Mouse (Mus musculus): ENCODE results near the gene Fam163a.
"Not testable (repeated sequence)": the region's sequence is repeated elsewhere in the genome, so short reads cannot be mapped to it uniquely, and the experiment has no call there.

Gene Fam163a

DNA sequence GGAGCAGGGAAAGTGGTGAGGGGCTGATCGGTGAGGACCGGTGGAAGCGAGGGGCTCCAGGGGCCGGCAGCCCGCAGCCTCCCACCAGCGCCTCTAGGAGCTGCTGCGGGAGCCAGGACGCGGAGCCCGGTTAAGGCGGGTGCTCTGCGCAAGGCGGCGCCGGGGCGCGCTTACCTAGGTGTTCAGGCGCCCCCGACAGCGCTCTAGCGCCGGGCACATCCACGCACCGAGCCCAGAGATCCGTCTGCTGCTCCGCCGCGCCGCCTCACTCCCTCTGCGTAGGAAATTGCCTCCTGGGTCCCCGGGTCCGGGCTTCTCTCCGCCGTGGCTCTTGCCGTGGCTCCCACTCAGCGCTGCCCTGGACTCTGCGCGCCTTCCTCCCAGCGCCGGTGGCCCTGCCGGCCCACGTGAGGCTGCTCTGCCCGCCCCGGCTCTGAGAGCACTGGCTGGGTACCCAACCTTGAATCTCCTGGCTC is at the start of gene Fam163a:
Fam163a (minus strand) TSS at position 371 of the 476 bp plus-strand sequence.
- DNase-seq, result peak; percentile 33

DNA sequence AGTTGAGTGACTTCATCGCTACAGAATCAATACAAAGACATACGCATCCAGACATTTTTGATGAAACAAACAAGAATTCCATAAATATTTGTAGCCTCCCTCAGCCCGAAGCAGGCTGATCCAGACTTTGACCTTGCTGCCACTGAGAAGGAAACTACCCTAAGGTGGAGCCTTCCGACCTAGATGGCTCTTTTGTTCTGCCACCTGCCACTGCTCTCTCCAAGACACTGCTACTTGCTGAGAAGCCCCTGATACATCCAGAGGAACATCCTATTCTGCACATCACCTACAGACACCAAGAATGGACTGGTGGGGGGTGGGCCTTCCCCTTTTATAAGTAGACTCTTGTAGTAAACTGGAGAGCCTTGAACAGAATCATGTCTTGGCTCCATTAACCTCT is 46.3 kb upstream of the Fam163a start:
- not testable (repeated sequence) for DNase-seq

GRCm38 (mm10) chr1:156247893-156248292 is 43.1 kb upstream of the Fam163a start:
- DNase-seq, result no peak

DNA sequence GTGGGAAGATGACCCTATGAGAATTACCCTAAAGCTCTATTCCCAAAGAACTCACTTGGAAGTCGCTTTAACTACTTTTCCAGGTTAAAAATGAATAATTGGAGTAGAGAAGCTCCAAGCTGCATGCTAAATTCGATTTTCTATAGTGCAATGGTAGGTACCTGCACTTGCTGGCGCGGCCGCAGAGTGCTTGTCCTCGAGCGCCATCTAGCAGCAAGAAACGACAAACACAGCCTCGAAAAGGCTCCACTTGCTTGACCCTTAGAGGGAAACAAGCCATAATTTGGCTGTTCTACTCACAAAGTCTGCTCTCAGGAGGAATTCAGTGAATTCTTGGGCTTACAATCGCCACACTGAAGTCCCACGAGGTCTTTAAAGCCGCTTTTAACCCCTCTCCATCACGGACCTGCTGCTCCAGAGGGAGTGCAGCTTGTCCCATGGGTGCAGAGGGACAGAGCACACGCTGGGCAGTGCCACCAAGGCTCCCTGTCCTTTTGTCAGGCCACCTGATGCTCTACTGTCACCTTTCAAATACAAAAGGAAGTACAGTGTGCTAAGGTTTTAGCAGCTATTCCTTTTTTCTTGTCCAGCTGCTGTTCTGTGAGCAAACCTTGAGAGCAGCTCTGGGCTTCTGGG is 37.0 kb upstream of the Fam163a start:
- peak; percentile 63 for DNase-seq

DNA sequence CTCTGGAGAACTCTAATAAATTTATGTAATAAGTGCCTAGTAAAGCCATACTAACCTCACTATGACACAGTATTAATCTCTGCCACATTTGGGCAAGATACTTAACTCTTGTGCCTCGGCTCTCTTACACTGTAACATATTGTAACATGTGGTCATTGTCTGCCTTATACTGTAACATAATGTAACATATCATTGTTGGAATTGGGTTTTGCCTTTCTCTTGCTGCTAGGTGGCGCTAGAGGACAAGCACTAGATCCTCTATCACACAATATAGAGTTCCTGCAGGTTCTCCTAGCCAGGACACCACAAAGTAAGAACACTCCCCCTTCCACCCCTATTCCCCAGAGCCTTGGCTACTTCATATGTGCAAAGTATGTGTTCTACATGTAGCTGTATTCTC is 36.2 kb upstream of the Fam163a start:
- peak; percentile 33 for DNase-seq

DNA sequence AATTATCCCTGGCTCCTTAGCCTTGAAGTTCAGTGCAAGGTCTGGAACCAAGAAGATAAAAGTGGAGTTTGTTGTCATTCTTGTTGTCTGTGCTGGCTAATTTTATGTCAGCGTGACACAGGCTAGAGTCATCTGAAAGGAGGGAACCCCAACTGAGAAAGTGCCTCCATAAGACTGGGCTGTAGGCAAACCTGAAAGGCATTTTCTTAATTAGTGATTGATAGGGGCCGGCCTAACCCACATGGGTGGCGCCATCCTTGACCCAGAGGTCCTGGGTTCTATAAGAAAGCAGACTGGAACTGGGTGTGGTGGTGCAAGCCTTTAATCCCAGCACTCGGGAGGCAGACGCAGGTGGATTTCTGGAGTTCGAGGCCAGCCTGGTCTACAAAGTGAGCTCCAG is 26.3 kb upstream of the Fam163a start:
- DNase-seq, result no peak

DNA sequence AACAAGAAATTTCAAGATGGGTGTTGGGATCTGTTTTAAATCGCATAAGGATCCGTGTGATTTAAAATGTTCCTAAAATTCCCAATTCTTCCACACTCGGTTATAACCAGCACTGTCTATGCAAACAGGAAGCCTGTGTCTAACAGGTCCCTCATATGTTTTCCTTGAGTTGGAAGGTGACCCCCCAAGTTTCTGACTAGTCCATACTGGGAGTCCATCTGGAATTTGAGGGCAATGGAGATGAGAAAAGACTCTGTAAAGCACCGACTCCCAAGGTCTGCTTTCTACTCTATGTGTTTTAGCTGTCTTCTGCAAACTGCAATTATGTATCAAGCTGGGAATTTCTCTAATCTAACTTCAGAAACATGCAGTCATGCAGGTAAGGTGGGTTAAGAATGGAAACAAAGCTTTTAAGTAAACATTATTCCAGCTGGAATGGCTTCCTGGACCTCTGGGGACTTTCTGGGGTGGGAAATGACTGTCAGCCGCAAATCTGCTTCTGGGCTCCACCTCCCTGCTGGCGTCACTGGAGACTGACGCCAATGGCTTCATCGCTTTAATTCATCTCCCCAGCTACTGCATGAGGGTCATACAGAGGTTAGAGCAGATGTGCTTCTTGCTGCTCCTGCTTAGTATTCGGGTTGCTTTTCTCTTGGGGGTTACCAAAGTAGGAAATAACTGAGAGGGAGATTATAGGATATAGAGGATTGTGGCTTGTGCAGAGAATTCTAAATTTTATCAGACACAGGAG is 25.7 kb upstream of the Fam163a start:
- no peak for DNase-seq

DNA sequence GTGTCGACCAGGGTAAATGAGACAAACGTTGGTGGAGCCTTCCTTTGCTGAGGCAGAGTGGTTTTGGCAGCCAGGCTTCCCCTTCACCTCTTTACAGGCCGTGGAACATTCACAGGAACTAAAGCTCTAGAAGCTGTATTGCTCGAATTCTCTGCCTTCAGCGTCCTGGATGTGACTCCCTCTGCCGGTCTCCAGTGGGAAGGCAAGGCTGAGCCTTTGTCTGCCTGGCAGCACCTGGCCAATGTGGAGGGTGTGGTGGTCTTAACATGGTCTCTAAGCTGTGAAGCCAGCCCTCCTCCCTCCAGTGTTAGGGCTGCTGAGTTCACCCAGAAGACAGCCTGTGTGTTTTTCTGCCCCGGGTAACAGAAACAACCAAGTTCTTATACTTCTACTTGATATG is 24.6 kb upstream of the Fam163a start:
- peak; percentile 70 for DNase-seq

GRCm38 (mm10) chr1:156228728-156229127 is 23.9 kb upstream of the Fam163a start:
- no peak for DNase-seq

GRCm38 (mm10) chr1:156226903-156227302 is 22.1 kb upstream of the Fam163a start:
- no peak for DNase-seq

DNA sequence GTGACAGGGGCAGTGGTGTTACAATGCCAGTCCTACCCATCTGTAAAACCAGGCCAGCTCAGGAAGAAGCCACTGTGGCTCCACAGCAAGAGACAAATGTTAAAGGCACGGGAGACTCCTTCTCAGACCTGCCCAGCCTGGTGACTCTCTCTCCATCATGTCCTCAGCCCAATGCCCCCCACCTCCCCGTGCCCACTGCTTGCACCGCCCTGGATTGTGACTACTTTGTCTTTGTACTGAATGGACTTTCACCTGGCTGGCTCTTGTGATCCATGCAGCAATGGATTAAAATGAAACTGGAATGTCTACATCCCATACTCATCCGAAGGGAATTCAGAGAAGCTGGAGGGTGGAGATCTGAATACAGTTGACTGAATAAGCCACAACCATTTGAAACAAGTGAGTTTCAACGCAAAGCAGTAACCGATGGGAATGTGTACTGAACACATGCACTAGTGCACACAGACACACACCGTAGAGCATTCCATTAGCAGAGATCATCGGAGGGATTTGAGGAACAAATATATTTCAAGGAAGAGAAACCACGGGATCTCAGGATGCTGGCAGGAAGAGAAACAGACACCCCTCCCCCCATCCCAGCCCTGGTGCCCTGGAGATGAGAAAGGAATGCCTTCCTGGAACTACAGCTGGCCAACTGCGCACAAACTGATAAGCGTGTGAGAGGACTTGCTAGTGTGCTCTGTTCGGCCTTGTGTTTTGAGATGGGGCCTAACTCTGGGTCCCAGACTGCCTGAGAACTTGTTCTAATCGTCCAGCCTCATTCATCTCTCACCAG is 17.6 kb upstream of the Fam163a start:
- peak; percentile 47 for DNase-seq

DNA sequence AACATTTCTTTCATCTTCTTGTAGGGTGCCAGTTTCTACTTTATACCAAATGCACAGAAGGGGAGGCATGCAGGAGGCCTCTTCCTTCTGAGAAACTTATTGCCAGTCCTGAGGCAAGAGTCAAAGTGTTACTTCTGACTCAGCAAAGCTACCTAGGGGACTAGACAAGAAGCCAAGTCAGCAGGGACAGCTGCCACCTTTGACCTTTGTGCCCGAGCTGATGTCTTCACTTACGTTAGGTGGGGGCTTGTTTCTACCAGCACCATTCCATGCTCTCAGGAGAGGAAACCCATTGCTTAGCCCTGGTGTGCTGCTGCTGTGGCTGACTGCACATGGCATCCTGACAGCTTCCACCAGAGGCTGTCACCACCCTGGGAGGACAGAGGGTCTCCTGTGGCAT is 16.5 kb upstream of the Fam163a start:
- DNase-seq, result peak; percentile 79

DNA sequence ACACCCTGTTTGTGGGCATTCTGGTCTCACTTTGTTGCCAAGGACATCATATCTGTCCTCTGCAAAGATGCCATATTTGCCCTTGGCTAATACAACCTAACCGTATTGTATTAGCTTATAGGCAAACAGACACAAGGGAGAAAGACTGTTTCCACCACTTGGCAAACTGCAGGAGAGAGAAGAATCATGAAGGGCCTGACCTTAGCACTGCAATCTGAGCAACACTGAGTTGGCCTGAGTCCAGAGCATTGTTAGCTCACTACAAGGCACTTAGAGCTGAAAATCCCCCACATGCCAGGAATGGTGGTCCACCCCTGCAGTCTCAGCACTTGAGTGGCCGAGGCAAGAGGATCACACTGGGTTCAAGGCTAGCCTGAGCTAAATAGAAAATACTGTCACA is 13.7 kb upstream of the Fam163a start:
- DNase-seq, result no peak

DNA sequence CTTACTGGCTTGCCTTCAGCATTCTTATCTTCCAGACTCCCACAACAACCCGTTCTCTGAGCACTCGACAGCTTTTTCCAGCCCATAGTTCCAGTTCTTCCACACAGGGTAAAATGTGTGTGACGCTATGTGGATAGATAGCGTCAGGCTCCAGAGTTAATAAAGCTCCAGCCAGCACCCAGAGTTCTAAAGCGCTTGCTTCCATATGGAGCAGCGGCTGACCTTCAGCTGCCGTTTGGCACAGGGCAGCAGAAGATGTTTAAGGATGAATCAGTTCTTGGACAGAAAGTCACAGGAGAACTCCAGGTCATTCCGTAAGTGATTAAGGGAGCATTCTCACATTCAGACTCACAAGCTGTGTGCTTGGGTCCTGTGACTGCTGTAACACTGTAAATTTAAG is 13.1 kb upstream of the Fam163a start:
- DNase-seq, result no peak

GRCm38 (mm10) chr1:156217393-156217792 is 12.6 kb upstream of the Fam163a start:
- no peak for DNase-seq

GRCm38 (mm10) chr1:156216249-156216648 is 11.4 kb upstream of the Fam163a start:
- DNase-seq, result peak; percentile 49

- DNase-seq, result peak; percentile 66
Observed at GRCm38 (mm10) chr1:156214651-156215050, 9.8 kb upstream of the Fam163a start.

GRCm38 (mm10) chr1:156212923-156213322 is 8.1 kb upstream of the Fam163a start:
- no peak for DNase-seq

DNA sequence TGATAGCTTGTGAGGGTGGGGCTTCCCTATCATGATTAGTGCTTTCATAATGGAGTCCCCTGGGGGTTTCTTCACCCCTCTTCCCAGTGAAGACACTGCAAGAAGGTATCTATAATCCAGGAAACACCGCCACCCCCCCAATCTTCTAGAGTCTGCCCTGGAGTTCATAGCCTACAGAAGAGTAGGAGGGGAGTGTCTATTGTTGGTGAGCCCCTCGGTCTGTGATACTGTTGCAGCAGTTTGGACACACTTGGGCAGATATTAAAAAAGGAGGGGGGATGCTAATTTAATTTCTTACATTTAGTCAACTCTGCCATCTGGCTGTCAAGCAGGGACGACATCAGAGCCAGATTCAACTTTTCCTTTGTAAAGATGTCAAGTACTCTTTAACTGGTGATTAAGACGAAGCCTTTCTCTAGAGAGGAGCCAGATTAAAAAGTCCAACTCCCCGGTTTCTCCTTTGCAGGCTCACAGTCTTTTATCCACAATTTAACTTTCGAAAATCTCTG is 7.0 kb upstream of the Fam163a start:
- no peak for DNase-seq

DNA sequence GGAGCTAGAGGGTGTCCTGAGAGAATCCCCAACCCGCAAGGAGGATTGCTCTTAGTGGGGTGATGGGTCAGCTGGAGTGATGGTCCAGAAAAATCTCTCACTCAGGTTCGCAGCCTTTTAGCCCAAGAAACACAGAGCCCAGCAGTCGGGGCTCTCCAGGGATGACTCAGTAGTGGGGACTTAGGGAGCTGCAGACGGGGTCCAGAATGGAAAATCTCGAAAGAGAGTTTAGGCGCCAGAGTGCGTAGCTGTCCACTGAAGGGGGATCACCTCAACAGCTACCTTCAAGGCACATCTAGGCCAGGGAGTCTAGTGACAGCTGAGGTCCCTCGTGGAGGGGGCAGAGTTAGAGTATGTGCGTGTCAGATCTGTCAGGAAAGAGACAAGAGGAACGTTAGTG is 338 bp upstream of the Fam163a start:
- no peak for DNase-seq

DNA sequence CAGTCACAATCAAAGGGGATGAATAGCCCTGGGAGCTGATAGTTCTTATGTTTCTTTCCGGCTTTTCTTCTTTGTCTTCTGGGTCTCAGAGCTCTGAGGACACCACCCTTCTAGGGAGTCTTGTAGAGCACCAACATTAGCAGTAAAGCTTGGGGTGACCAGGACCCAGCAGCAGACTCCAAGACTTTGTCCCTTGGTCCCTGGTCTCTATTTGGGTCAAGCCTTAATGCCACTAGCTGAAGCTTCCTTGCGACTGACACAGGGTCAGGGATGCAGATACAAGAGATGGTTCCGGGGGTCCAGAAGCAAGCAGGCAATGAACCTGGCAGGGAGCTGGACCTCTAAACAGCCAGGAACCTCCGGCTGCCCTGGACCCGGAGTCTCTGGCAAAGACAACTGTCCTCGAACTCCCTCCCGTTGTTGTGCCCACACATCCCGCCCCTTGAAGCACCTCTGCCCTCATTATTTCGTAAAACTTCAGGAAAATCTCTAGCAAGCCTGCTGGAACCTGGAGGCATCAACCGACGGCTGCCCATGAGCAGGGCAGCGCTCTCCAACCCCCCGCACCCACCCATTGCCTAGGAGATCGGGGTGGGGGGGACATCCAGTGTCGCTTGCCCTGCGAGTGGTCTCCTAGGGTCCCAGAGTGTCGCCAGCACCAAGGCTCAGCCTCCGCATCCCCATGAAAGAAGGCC is 718 bp downstream of the Fam163a start:
- DNase-seq, result no peak

DNA sequence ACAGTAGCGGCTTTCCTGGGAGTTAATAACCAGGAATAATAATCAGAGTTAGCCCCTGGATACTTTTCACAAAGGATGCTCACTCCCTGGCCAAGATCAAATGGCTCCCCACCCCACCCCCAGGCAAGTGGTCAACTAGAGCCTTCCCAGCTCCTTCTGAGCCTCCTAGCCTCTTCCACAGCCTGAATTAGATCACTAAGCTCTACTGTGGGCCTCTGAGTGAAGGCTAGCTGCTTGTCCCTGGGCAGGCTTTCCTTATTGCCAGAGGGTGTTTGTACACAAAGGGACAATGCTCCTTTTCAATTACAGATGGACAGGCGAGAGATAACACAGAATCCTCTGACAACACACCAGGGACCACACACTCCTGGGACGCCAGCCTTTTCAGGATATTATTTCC is 2.2 kb downstream of the Fam163a start:
- DNase-seq, result no peak

DNA sequence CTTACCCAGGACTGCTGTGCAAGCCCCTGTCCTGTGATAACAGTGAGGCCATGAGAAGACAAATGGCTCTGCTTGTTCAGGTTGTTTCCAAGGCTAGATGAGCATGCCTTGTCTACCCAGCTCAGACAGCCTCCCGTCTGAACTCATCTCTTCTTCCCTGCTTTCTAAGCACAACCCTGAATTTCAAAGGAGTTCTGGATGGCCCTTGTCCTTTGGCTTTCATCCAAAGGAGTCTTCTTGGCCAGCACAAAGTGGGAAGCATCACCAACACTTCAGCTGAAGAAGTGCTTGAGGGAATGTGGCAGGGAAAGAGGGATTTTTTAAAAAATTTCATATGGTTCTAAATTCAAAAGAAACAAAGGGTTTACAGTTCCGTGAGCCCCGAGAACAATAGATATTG is 3.8 kb downstream of the Fam163a start:
- DNase-seq, result no peak

Measured in kidney, adult 9 months (tissue).